Mouse (Mus musculus) heart, embryonic 12.5 days (tissue): ENCODE results near the gene Gadd45g. TPM values are rescaled to one million over a fixed set of nuclear protein-coding genes. Genes with fewer than 3 reads are reported as not detected.
"Not testable (repeated sequence)": the region's sequence is repeated elsewhere in the genome, so short reads cannot be mapped to it uniquely, and the experiment has no call there.

ENCODE experiments used
- ATAC-seq: fragments of 200-750 bp; cut with Nextera tagmentation; 2 replicates; pipeline ENCODE4 v1.8.0; 2017; ENCODE audit warnings: moderate TSS enrichment, moderate library complexity; ENCODE audit not compliant: insufficient number of reproducible peaks, low FRiP score
- H3K27ac ChIP-seq: fragments of 300-500 bp; sonication (generic); 2 replicates; pipeline ENCODE4 v1.5.1; 2016; ENCODE audit warnings: mild to moderate bottlenecking, moderate library complexity; ENCODE audit not compliant: poor library complexity, severe bottlenecking
- H3K27me3 ChIP-seq: fragments of 300-500 bp; sonication (generic); replicated peaks from 2 replicates; pipeline ENCODE4 v1.6.1; 2016; ENCODE audit warnings: mild to moderate bottlenecking, moderate library complexity
- H3K36me3 ChIP-seq: fragments of 300-500 bp; sonication (generic); 2 replicates; pipeline ENCODE4 v1.6.1; 2016; ENCODE audit warnings: mild to moderate bottlenecking, moderate library complexity
- H3K4me1 ChIP-seq: fragments of 300-500 bp; sonication (generic); replicated peaks from 2 replicates; pipeline ENCODE4 v1.6.1; 2016; ENCODE audit warnings: mild to moderate bottlenecking
- H3K4me2 ChIP-seq: fragments of 300-500 bp; sonication (generic); 2 replicates; pipeline ENCODE4 v1.6.1; 2016; ENCODE audit warnings: mild to moderate bottlenecking, moderate library complexity
- H3K4me3 ChIP-seq: fragments of 300-500 bp; sonication (generic); 2 replicates; pipeline ENCODE4 v1.5.1; 2016; ENCODE audit warnings: mild to moderate bottlenecking
- H3K9ac ChIP-seq: fragments of 300-500 bp; sonication (generic); 2 replicates; pipeline ENCODE4 v1.6.1; 2016; ENCODE audit warnings: mild to moderate bottlenecking, moderate library complexity
- H3K9me3 ChIP-seq: fragments of 300-500 bp; sonication (generic); replicated peaks from 2 replicates; pipeline ENCODE4 v1.6.1; 2016; ENCODE audit warnings: mild to moderate bottlenecking, moderate library complexity
- WGBS: fragments of 180-500 bp; shearing (Covaris S2); methylation state at CpG from one replicate; pipeline ENCODE4 v1.1.7; 2016; 5-methylcytosine and 5-hydroxymethylcytosine counted together
- polyA plus RNA-seq: library from polyadenylated mRNA; unstranded; fragments of >200 nt; fragmentation: Nextera tagmentation; extraction: Ambion mirVana; gene quantifications from 2 replicates; pipeline ENCODE4 v1.2.1, GENCODE M21; 2016

Gene Gadd45g
- polyA plus RNA-seq, 1 experiment from 2014 or later: 58.9 TPM

- ATAC-seq, H3K27ac ChIP-seq, H3K9me3 ChIP-seq, H3K4me2 ChIP-seq, H3K4me3 ChIP-seq, H3K27me3 ChIP-seq, H3K9ac ChIP-seq, H3K36me3 ChIP-seq: not testable (repeated sequence)
- 61% methylated on average over 8 of the region's 8 CpGs for WGBS
- H3K4me1 ChIP-seq: peaks cover 29% of the 10 kb centered on the region
Observed at GRCm38 (mm10) chr13:51834024-51834423, 12.5 kb upstream of the Gadd45g start.

- Histone ChIP-seq H3K27me3 (no peaks in the 10 kb centered on the region; the same call in 1 of the 2 replicates), H3K4me3 (no peak overlapping the region), H3K9ac (no peak overlapping the region), H3K27ac (no peak overlapping the region), H3K4me1 (peaks cover 29% of the 10 kb centered on the region), H3K9me3 (no peaks in the 10 kb centered on the region), H3K4me2 (no peak overlapping the region), H3K36me3 (no peaks in the 10 kb centered on the region)
- 17% methylated on average over 2 of the region's 2 CpGs for WGBS
- ATAC-seq: no peak
Observed at GRCm38 (mm10) chr13:51834520-51834919, 12.0 kb upstream of the Gadd45g start.

GRCm38 (mm10) chr13:51835208-51835607, 11.3 kb upstream of the Gadd45g start:
- H3K4me3 ChIP-seq, H3K9me3 ChIP-seq, H3K4me2 ChIP-seq, H3K27me3 ChIP-seq, H3K36me3 ChIP-seq, H3K27ac ChIP-seq, ATAC-seq, H3K9ac ChIP-seq: not testable (repeated sequence)
- H3K4me1 ChIP-seq: peaks cover 29% of the 10 kb centered on the region
- WGBS: 73% methylated on average over 4 of the region's 4 CpGs

GRCm38 (mm10) chr13:51837402-51837801, 9.1 kb upstream of the Gadd45g start:
- H3K4me3 ChIP-seq: no peak overlapping the region
- H3K27me3 ChIP-seq: peaks cover 4% of the 10 kb centered on the region; the same call in 1 of the 2 replicates
- no peak overlapping the region for H3K9ac ChIP-seq
- H3K4me1 ChIP-seq: peaks cover 49% of the 10 kb centered on the region
- H3K4me2 ChIP-seq: no peak overlapping the region
- no peak overlapping the region for H3K27ac ChIP-seq
- ATAC-seq: no peak
- no peaks in the 10 kb centered on the region for H3K9me3 ChIP-seq
- H3K36me3 ChIP-seq: no peaks in the 10 kb centered on the region
- 19% methylated on average over 5 of the region's 5 CpGs for WGBS

- no peak for ATAC-seq
- no peak overlapping the region for H3K4me2 ChIP-seq
- 15% methylated on average over 8 of the region's 8 CpGs for WGBS
Observed at GRCm38 (mm10) chr13:51839250-51840026, 7.0 kb upstream of the Gadd45g start.

GRCm38 (mm10) chr13:51840702-51841101, 5.8 kb upstream of the Gadd45g start:
- 30% methylated on average over 6 of the region's 6 CpGs for WGBS
- ATAC-seq: no peak
- Histone ChIP-seq H3K9me3 (no peaks in the 10 kb centered on the region), H3K4me3 (no peak overlapping the region), H3K4me2 (no peak overlapping the region), H3K36me3 (no peaks in the 10 kb centered on the region), H3K27me3 (peaks cover 8% of the 10 kb centered on the region; the same call in 1 of the 2 replicates), H3K4me1 (peaks cover 45% of the 10 kb centered on the region), H3K9ac (no peak overlapping the region), H3K27ac (no peak overlapping the region)

More at GRCm38 (mm10) chr13:51839250-51840026, 7.0 kb upstream of the Gadd45g start:
- H3K4me3 ChIP-seq: no peak overlapping the region
- H3K27me3 ChIP-seq: peaks cover 8% of the 10 kb centered on the region; the same call in 1 of the 2 replicates
- no peaks in the 10 kb centered on the region for H3K36me3 ChIP-seq
- no peak overlapping the region for H3K27ac ChIP-seq
- no peak overlapping the region for H3K9ac ChIP-seq
- no peaks in the 10 kb centered on the region for H3K9me3 ChIP-seq
- peaks cover 55% of the 10 kb centered on the region for H3K4me1 ChIP-seq

GRCm38 (mm10) chr13:51841541-51842115, 4.8 kb upstream of the Gadd45g start:
- peak overlapping the region; percentile 30; the same call in 1 of the 2 replicates for H3K27ac ChIP-seq
- ATAC-seq: peak; percentile 46; the same call in 1 of the 2 replicates
- peak overlapping the region; percentile 22; the same call in 1 of the 2 replicates for H3K9ac ChIP-seq

GRCm38 (mm10) chr13:51842191-51842590, 4.3 kb upstream of the Gadd45g start:
- no peak for ATAC-seq
- peak overlapping the region; percentile 57 for H3K4me2 ChIP-seq
- peak overlapping the region; percentile 47; the same call in 1 of the 2 replicates for H3K9ac ChIP-seq
- H3K4me1 ChIP-seq: peaks cover 35% of the 10 kb centered on the region
- H3K27ac ChIP-seq: peak overlapping the region; percentile 30; the same call in 1 of the 2 replicates
- H3K36me3 ChIP-seq: no peaks in the 10 kb centered on the region
- WGBS: 19% methylated on average over 5 of the region's 5 CpGs
- H3K27me3 ChIP-seq: peaks cover 8% of the 10 kb centered on the region; the same call in 1 of the 2 replicates
- no peak overlapping the region for H3K4me3 ChIP-seq
- no peaks in the 10 kb centered on the region for H3K9me3 ChIP-seq

More at GRCm38 (mm10) chr13:51841541-51842115, 4.8 kb upstream of the Gadd45g start:
- 10% methylated on average over 12 of the region's 12 CpGs for WGBS
- Histone ChIP-seq H3K36me3 (no peaks in the 10 kb centered on the region), H3K27me3 (peaks cover 8% of the 10 kb centered on the region; the same call in 1 of the 2 replicates), H3K4me3 (no peak overlapping the region), H3K4me2 (peak overlapping the region; percentile 57), H3K9me3 (no peaks in the 10 kb centered on the region), H3K4me1 (peaks cover 41% of the 10 kb centered on the region)

GRCm38 (mm10) chr13:51842773-51843172, 3.7 kb upstream of the Gadd45g start:
- WGBS: 12% methylated on average over 12 of the region's 12 CpGs
- H3K27ac ChIP-seq: 0 out of 2 replicates have a peak overlapping the region, but pooled peaks have one; percentile 10
- H3K36me3 ChIP-seq: no peaks in the 10 kb centered on the region
- H3K27me3 ChIP-seq: peaks cover 8% of the 10 kb centered on the region; the same call in 1 of the 2 replicates
- peaks cover 34% of the 10 kb centered on the region for H3K4me1 ChIP-seq
- peak overlapping the region; percentile 57 for H3K4me2 ChIP-seq
- H3K9me3 ChIP-seq: no peaks in the 10 kb centered on the region
- H3K9ac ChIP-seq: peak overlapping the region; percentile 47
- H3K4me3 ChIP-seq: peak overlapping the region; percentile 4; the same call in 1 of the 2 replicates
- no peak for ATAC-seq

- Histone ChIP-seq H3K27me3 (peaks cover 8% of the 10 kb centered on the region; the same call in 1 of the 2 replicates), H3K27ac (no peak overlapping the region), H3K4me2 (no peak overlapping the region), H3K9ac (no peak overlapping the region), H3K4me1 (peaks cover 34% of the 10 kb centered on the region), H3K4me3 (no peak overlapping the region), H3K9me3 (no peaks in the 10 kb centered on the region), H3K36me3 (no peaks in the 10 kb centered on the region)
- 63% methylated on average over 4 of the region's 4 CpGs for WGBS
- ATAC-seq: no peak
Observed at GRCm38 (mm10) chr13:51843298-51843697, 3.2 kb upstream of the Gadd45g start.

GRCm38 (mm10) chr13:51844118-51844517, 2.4 kb upstream of the Gadd45g start:
- Histone ChIP-seq H3K4me1 (peaks cover 42% of the 10 kb centered on the region), H3K4me2 (no peak overlapping the region), H3K9ac (no peak overlapping the region), H3K27ac (no peak overlapping the region), H3K36me3 (no peaks in the 10 kb centered on the region), H3K9me3 (no peaks in the 10 kb centered on the region), H3K4me3 (no peak overlapping the region), H3K27me3 (peaks cover 8% of the 10 kb centered on the region; the same call in 1 of the 2 replicates)
- ATAC-seq: no peak
- WGBS: 81% methylated on average over 10 of the region's 10 CpGs
